Mouse (Mus musculus) embryonic facial prominence, embryonic 10.5 days (tissue): ENCODE measurements around the gene Cln3. TPM values are rescaled to one million over a fixed set of nuclear protein-coding genes. Genes with fewer than 3 reads are reported as not detected.

Experiments
- DNase-seq: peaks from one replicate; pipeline ENCODE4 v3.0.0-alpha.2; 2017; ENCODE audit warnings: low spot score
- H3K27ac ChIP-seq: fragments of 300-500 bp; sonication (generic); replicated peaks from 2 replicates; pipeline ENCODE4 v1.5.1; 2016; ENCODE audit warnings: mild to moderate bottlenecking
- H3K27me3 ChIP-seq: fragments of 300-500 bp; sonication (generic); replicated peaks from 2 replicates; pipeline ENCODE4 v1.6.1; 2016; ENCODE audit warnings: low read depth, mild to moderate bottlenecking; ENCODE audit not compliant: poor library complexity, severe bottlenecking
- H3K36me3 ChIP-seq: fragments of 300-500 bp; sonication (generic); replicated peaks from 2 replicates; pipeline ENCODE4 v1.6.1; 2016; ENCODE audit warnings: mild to moderate bottlenecking, moderate library complexity
- H3K4me1 ChIP-seq: fragments of 300-500 bp; sonication (generic); 2 replicates; pipeline ENCODE4 v1.6.1; 2016
- H3K4me3 ChIP-seq: fragments of 300-500 bp; sonication (generic); 2 replicates; pipeline ENCODE4 v1.5.1; 2016; ENCODE audit warnings: mild to moderate bottlenecking, moderate library complexity
- H3K9me3 ChIP-seq: fragments of 300-500 bp; sonication (generic); 2 replicates; pipeline ENCODE4 v1.6.1; 2016; ENCODE audit warnings: mild to moderate bottlenecking
- WGBS: fragments of 180-500 bp; shearing (Covaris S2); methylation state at CpG from one replicate; pipeline ENCODE4 v1.1.7; 2016; 5-methylcytosine and 5-hydroxymethylcytosine counted together
- polyA plus RNA-seq: library from polyadenylated mRNA; unstranded; fragments of >200 nt; fragmentation: Nextera tagmentation; extraction: Ambion mirVana; gene quantifications from 2 replicates; pipeline ENCODE4 v1.2.1, GENCODE M21; 2016

Gene Cln3
- polyA plus RNA-seq, 1 experiment from 2014 or later = 22.9 TPM

DNA sequence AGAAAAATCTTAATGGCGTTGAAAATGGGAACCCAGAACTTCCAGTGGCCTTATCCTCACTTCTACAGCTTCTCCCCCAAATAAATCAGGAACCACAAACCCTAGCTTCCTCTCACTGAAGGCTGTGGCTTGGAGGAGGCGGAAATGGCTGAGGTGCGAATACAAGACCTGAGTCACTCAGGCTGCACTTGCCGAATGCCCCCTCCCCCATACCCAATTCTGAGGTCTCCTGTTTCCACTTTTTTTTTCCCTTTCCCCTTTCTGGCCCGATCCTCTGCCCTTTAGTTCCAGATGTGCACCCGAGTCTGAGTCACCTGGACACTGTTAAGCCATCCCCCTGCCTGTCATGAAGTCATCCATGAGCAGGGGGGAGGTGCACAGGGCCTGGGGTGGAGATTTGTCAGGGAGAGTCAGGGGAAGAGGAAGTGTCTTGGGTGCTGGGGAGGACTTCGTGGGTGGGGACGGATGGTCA, 1.1 kb downstream of the Cln3 start, which contains the start of gene Apobr:
Apobr (plus strand) TSS at position 437 of the 472 bp plus-strand sequence.
- H3K9me3 ChIP-seq = no peaks in the 10 kb centered on the region
- WGBS = 75% methylated on average over 8 of the region's 8 CpGs
- peak within 1 kb of the TSS; percentile 91 for H3K27ac ChIP-seq
- peaks cover 36% of the 10 kb centered on the region for H3K4me1 ChIP-seq
- H3K4me3 ChIP-seq = peak within 1 kb of the TSS; percentile 69
- peaks cover 45% of the 10 kb centered on the region for H3K27me3 ChIP-seq
- no peak for DNase-seq
- no peaks in the 10 kb centered on the region for H3K36me3 ChIP-seq

DNA sequence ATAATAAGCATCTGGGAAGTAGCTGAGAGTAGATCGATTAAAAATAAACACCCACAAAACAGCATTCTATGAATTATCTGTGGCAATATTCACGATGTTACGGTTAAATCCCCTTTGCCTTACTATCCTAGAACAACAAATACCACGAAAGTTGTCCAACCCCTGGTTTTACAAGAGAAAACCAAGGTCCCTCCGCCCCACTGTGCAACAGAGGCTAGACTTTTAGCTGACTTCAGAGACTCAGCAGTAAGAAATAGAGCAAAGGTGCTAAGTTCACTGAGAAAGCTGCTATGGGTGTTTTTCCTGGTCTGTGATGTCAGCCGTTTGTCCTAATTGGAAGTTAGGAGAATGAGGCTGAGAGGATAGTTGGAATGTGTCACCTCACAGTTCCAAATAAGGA, 1.9 kb downstream of the Cln3 start:
- 67% methylated on average over 6 of the region's 6 CpGs for WGBS
- peak overlapping the region; percentile 91 for H3K27ac ChIP-seq
- peaks cover 38% of the 10 kb centered on the region for H3K4me1 ChIP-seq
- DNase-seq = no peak
- H3K9me3 ChIP-seq = no peaks in the 10 kb centered on the region
- peak overlapping the region; percentile 69 for H3K4me3 ChIP-seq
- peaks cover 4% of the 10 kb centered on the region; the same call in 1 of the 2 replicates for H3K36me3 ChIP-seq
- peaks cover 44% of the 10 kb centered on the region for H3K27me3 ChIP-seq

DNA sequence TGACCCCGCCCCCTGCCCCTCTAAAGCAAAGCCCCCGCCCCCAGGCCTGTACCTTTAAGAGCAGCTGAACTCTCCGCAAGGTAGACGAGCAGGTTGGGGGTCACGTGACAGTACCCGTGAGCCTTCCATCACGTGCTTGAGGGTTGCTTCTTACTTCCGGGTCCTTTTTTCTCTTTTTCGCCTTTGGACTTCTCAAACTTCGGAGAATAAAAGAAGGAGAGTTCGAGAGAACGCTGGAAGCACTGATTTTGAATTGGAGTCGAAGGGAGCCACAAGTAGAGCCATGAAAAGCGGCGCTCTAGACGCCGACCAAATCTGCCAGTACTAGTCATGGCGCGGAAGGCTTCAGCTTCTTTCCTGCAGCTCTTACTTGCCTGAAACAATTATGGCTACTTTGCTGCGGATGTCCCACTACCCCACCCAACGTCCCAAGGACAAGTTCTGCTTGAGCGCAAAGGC, 2.3 kb downstream of the Cln3 start:
- Histone ChIP-seq H3K27me3 (peaks cover 40% of the 10 kb centered on the region), H3K4me1 (peaks cover 36% of the 10 kb centered on the region), H3K27ac (peak overlapping the region; percentile 91), H3K9me3 (no peaks in the 10 kb centered on the region), H3K4me3 (peak overlapping the region; percentile 69), H3K36me3 (peaks cover 8% of the 10 kb centered on the region; the same call in 1 of the 2 replicates)
- 1% methylated on average over 22 of the region's 22 CpGs for WGBS
- peak; percentile 91 for DNase-seq

DNA sequence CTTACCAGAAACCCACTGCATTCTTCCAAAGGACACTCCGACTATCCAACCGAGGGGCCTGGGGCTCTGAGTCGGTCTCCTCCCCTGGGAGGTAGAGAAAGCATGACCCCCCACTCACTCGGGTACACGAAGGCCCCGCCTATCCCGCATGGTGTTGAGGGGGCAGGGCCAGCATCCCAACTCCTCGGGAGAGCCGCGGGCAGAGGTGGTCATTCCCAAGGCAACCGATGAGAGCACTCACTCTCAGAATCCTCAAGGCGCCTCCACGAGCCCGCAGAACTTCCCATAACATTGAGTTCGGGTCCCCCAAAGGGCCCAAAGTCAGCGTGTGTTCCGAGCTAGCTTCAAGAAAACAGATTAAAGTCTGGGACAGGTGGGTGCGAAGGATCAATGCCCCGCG, 2.9 kb downstream of the Cln3 start:
- Histone ChIP-seq H3K9me3 (no peaks in the 10 kb centered on the region), H3K36me3 (peaks cover 11% of the 10 kb centered on the region; the same call in 1 of the 2 replicates), H3K4me1 (peaks cover 31% of the 10 kb centered on the region), H3K27ac (peak overlapping the region; percentile 91), H3K27me3 (peaks cover 35% of the 10 kb centered on the region), H3K4me3 (peak overlapping the region; percentile 69)
- peak; percentile 67 for DNase-seq
- 2% methylated on average over 20 of the region's 20 CpGs for WGBS

DNA sequence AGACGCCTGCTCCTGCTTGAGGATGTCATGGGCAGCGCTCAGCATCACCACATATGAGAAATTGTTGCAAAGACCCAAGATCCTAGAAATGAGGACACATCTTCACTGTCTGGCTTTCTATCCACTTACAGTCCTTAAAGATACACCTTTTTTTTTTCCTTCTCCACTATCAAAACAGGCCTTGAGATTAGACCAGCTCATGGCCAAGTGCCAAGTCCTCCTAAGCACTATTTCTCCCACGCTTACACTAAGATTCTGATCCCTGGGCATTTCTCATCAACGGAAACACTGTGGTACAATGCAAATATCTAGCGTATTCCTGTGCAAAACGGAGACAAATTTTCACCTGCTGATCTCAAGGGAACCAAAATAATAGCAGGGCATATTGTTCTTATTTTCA, 4.0 kb downstream of the Cln3 start:
- no peak for DNase-seq
- Histone ChIP-seq H3K27me3 (peaks cover 24% of the 10 kb centered on the region), H3K27ac (no peak overlapping the region), H3K4me3 (no peak overlapping the region), H3K9me3 (no peaks in the 10 kb centered on the region), H3K4me1 (peaks cover 21% of the 10 kb centered on the region), H3K36me3 (peaks cover 19% of the 10 kb centered on the region; the same call in 1 of the 2 replicates)
- WGBS = 92% methylated on average over 6 of the region's 6 CpGs

DNA sequence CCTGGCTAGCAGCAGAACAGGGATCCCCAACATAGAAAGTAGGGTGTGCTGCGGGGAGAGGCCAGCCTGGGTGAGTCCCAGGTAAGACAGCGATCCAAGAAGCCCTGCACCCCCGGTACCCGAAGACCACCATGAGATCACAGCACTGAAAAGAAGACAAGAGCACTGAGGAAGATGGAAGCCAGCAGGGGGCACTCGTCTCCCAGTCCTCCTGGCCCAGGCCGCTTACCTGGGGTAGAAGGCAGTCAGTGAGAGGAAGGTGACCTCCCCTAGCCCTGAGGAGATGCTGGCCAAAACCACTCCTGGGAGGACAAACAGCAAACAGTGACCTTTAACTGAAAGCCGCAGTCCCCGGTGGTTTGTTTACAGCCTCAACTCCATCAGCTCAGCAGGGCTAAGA, 6.4 kb downstream of the Cln3 start:
- peak; percentile 57 for DNase-seq
- Histone ChIP-seq H3K36me3 (peaks cover 30% of the 10 kb centered on the region), H3K4me1 (peaks cover 20% of the 10 kb centered on the region), H3K27me3 (no peaks in the 10 kb centered on the region), H3K27ac (no peak overlapping the region), H3K9me3 (no peaks in the 10 kb centered on the region), H3K4me3 (no peak overlapping the region)
- WGBS = 53% methylated on average over 8 of the region's 8 CpGs

DNA sequence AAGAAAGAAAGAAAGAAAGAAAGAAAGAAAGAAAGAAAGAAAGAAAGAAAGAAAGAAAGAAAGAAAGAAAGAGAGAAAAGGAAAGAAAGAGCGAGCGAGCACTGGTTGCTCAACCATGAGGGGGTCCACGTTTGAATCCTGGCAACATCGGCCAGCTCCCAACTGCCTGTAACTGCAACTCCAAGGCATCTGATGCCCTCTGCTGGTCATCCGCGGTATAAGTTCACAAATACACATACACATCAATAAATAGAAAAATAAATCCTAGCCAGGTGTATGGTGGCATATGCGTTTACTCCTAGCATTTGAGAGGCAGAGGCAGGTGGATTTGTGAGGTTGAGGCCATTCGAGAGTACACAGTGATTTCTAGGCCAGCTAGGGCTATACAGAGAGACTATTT, 8.7 kb downstream of the Cln3 start:
- Histone ChIP-seq H3K4me1 (peaks cover 4% of the 10 kb centered on the region; the same call in 1 of the 2 replicates), H3K27me3 (no peaks in the 10 kb centered on the region), H3K27ac (no peak overlapping the region), H3K9me3 (no peaks in the 10 kb centered on the region), H3K36me3 (peaks cover 48% of the 10 kb centered on the region), H3K4me3 (no peak overlapping the region)
- DNase-seq = peak; percentile 69
- WGBS = 51% methylated on average over 8 of the region's 8 CpGs

DNA sequence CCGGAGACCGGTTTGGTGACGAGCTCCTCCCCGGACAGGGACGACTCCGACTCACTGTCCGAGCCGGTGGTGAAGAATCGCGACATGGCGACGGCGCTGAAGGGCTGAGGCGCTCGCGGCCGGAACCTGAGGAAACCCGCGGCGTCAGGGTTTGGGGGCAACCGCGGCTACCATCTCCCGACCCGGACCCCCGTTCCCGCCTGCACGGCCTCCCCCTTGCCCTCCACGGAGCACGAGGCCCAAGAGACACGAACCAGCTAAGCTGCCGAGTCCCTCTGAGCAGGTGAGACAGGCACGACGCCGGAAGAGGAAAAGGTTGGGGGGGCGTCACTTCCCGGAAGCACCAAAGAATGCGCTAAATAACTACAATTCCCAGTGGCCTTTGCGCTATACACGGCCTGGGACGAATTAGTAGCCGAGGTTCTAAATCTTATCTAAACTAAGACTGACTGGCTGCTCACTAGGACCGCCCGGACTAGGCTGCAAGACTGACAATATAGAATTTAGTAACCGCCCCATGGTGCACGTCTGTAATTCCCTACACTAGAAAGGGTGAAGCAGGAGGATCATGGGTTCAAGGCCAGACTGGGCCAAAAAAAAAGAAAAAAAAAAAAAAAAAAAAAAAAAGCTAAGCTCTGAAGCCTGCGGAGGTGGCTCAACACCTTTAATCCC, 19.4 kb downstream of the Cln3 start, which contains the start of gene Eif3c:
Eif3c (minus strand) TSS at position 318 of the 672 bp plus-strand sequence.
- H3K27ac ChIP-seq = peak within 1 kb of the TSS; percentile 85
- under 1% methylated on average over 46 of the region's 46 CpGs for WGBS
- H3K4me1 ChIP-seq = peaks cover 9% of the 10 kb centered on the region
- peaks cover 36% of the 10 kb centered on the region for H3K36me3 ChIP-seq
- DNase-seq = peak; percentile 90
- no peaks in the 10 kb centered on the region for H3K27me3 ChIP-seq
- no peaks in the 10 kb centered on the region for H3K9me3 ChIP-seq
- H3K4me3 ChIP-seq = peak within 1 kb of the TSS; percentile 83

DNA sequence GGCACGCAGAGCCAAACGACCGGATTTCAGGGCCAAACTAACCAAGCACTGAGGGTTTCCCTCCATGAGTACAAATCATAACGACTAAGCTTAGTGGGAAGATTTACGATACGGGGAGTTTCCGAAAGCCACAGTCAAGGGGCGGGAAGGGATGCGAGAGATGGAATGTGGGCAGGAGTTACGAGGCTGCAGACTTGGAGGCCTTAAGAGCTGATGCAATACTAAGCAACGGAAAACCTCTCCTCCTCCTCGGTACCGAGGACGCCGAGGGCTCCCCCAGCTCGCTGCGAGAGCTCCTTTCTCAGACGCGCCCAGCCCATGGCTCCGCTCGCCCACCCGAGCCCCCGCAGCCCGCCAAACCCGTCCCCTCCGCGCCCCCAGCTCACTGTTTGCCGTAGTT, 19.9 kb downstream of the Cln3 start:
- Histone ChIP-seq H3K36me3 (peaks cover 42% of the 10 kb centered on the region), H3K4me3 (peak overlapping the region; percentile 83), H3K9me3 (no peaks in the 10 kb centered on the region), H3K4me1 (peaks cover 9% of the 10 kb centered on the region), H3K27ac (peak overlapping the region; percentile 85), H3K27me3 (no peaks in the 10 kb centered on the region)
- WGBS = under 1% methylated on average over 28 of the region's 28 CpGs
- no peak for DNase-seq

DNA sequence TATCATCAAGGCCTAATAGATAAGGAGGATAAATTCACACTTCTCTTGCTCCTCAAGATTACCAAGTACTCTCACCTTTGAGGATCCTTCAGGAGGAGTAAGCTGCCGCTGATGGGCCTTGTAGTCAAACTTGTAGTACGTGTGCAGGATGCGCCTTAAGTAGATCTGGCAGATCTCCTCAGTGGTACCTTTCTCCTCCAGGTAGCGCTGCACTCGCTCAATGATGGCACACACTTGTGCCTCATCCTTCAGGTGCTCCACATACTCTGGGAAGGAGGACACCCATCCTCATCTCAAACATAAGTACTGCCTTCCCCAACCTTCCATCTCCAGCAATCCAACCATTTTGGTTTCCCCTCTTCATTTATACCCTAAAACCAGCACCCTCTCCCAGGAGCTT, 29.0 kb downstream of the Cln3 start:
- Histone ChIP-seq H3K36me3 (peaks cover 100% of the 10 kb centered on the region), H3K4me3 (no peak overlapping the region), H3K4me1 (no peaks in the 10 kb centered on the region), H3K9me3 (no peaks in the 10 kb centered on the region), H3K27ac (no peak overlapping the region), H3K27me3 (no peaks in the 10 kb centered on the region)
- WGBS = 95% methylated on average over 5 of the region's 5 CpGs
- no peak for DNase-seq

DNA sequence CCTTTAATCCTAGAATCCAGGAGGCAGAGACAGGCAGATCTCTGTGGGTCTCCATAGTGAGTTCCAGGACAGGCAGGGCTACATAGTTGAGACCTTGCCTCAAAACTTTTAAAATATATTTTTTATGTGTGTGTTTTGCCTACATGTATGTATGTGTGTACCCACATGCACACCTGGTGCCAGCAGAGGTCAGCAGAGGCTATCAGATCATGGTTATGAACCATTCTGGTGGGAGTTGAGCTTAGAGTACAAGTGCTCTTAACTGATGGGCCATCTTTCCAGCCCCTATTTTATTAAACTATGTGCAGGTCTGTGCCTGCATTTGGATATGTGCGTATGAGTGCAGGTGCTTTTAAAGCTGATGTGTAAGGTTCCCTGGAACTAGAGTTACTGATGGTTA, 30.8 kb downstream of the Cln3 start:
- no peak for DNase-seq
- Histone ChIP-seq H3K36me3 (peaks cover 100% of the 10 kb centered on the region), H3K9me3 (no peaks in the 10 kb centered on the region), H3K4me3 (no peak overlapping the region), H3K27me3 (no peaks in the 10 kb centered on the region), H3K27ac (no peak overlapping the region), H3K4me1 (no peaks in the 10 kb centered on the region)
- 92% methylated on average over 1 of the region's 1 CpGs for WGBS

DNA sequence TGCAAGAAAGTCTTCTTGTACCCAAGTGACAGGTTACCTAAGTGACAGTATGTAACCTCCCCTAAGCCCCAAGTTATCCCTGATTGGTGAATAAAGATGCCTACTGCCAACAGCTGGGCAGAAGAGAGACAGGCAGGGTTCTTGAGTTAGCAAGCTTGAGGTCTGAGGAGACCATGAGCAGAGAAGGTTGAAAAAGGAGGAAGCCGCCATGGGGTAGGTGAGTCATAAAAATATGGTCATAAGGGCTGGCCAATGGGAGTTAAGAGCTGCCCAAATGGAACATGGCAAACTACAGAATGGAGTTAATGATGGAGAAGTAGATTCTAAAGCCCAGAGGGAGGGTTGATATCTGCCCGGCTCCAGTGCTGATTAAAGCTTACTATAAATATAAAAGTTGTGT, 40.0 kb downstream of the Cln3 start:
- Histone ChIP-seq H3K27me3 (no peaks in the 10 kb centered on the region), H3K4me3 (no peak overlapping the region), H3K27ac (no peak overlapping the region), H3K4me1 (no peaks in the 10 kb centered on the region), H3K36me3 (peaks cover 70% of the 10 kb centered on the region), H3K9me3 (no peaks in the 10 kb centered on the region)
- DNase-seq = no peak
- WGBS = 97% methylated on average over 2 of the region's 2 CpGs

DNA sequence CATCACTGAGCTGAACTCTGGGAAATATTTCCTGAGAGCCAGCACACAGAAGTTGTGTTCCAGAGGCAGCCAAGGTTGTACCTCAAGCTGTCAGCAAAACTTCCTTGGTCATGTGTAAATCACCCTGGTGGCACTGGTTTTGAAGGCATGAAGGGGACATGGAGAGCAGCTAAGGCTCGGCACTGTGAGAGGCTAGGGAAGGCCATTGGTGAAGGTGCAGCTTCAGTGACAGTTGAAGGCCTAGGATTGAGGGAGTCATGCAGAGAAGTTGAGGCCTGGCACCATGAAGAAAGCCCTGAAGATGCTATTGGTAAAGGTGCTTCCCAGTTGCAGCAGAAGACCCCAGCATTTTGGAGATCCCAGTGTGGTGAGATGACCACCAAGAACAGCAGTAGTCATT, 44.0 kb downstream of the Cln3 start:
- 80% methylated on average over 1 of the region's 1 CpGs for WGBS
- Histone ChIP-seq H3K27ac (no peak overlapping the region), H3K27me3 (peaks cover 6% of the 10 kb centered on the region), H3K36me3 (peaks cover 31% of the 10 kb centered on the region), H3K4me1 (no peaks in the 10 kb centered on the region), H3K4me3 (no peak overlapping the region), H3K9me3 (no peaks in the 10 kb centered on the region)
- DNase-seq = no peak
